Mouse (Mus musculus): ENCODE results near the gene Rrp1b.

DNA sequence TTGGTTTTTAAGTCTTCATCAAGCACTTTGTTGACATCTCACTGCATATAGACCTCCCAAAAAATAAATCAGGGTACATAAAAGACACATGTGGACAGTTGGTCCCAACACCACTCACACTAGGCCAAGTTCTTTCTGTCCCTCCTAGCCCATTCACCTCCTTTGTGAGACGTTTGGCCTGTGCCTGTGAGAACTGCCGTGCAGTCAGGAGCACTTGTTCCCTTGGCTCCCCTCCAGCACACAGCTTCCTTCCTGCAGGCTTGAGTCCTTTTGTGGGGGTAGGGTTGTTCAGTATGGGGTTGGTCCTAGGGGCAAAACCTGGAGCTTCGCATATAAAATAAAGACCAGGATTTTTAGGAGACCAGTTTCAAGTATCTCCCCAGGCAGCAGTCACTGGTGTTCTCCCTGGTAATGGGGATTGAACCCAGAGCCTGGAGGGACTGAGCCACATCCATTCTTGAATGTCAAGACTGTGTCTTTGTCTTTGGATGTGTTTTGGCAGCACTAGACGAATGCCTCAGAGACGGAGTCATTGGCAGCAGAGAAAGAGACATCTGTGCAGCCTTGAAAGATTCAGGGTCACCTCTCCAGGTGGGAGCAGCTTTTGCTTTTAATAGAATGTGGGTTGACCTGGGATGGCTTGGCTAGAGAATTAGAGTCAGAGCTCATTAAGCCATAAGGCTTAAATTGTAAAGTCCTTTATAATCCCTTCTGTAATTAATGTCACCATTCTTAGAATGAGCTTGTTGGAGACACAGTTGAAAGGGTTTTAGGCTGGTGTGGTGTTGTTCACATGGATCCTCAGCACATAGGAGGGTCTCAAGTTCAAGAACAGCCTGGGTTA, 16.6 kb downstream of the Rrp1b start:
- no peak for TF ChIP-seq CTCF (IDR thresholded peaks at IDR 0.05; ENCODE audit: low read depth)
- no peak for TF ChIP-seq EP300 (IDR thresholded peaks at IDR 0.05; ENCODE audit: low read depth)
